Mouse (Mus musculus): ENCODE measurements around the gene Tagap.

DNA sequence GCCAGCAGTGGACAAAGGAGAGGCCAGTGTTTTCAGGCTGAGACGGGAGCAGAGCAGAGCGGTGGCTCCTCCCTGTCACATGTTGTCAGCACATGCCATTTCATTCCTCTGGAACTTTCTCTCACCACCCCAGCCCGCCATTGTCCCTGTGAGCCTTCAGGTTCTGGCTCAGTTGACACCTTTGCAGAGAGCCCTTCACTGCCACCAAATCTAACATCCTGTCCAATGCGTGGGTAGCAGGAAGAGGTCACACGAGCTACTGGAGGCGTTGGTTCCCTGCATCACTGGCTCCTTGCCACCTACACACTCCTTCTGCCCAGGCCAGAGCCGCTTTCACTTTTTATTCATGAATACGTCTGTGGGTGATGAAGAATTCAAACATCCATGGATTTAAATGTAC lies 33.1 kb upstream of the Tagap start:
- TF ChIP-seq POLR2A (IDR thresholded peaks at IDR 0.05; ENCODE audit: borderline replicate concordance, insufficient read depth, low read length) (no peak), CTCF (IDR thresholded peaks at IDR 0.05; ENCODE audit: borderline replicate concordance, insufficient read depth, low read depth, low read length) (no peak)

Measured in cerebellum, adult 2 months (tissue).